Mouse (Mus musculus): ENCODE measurements around the gene Scaper. TPM values are rescaled to one million over a fixed set of nuclear protein-coding genes. Genes with fewer than 3 reads are reported as not detected.

Gene Scaper
- total RNA-seq, 1 experiment = 6.6 TPM

DNA sequence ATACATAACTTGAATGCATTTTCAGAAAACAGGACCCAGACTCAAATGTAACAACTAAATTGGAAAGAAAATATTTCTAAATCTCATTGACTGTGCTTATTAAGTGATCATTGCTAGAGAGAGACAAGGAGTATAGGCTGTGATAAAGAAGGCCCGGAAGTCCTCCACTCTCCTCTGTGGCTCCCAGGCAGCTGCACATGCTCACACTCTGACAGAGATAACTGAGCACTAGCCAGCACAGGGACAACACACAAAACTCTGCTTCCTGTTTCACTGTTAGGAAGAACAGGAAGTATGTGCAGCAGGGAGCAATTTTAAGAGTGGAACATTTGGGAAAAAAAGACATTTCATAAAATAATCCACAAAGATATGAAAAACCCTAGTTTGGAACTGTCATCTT, 382.9 kb downstream of the Scaper start:
- Histone ChIP-seq H3K36me3 (ENCODE audit: control insufficient read depth, insufficient read depth, low read length, poor library complexity, severe bottlenecking) (no peaks in the 10 kb centered on the region), H3K27ac (ENCODE audit: insufficient read depth, low read depth, low read length, poor library complexity, severe bottlenecking) (no peak overlapping the region), H3K9ac (ENCODE audit: insufficient read depth, low read depth, low read length, poor library complexity, severe bottlenecking) (no peak overlapping the region), H3K4me1 (ENCODE audit: control insufficient read depth in 2 of 2, insufficient read depth in 2 of 2, low read length in 2 of 2, poor library complexity in 1 of 2) (peaks cover 2 to 5% of the 10 kb centered on the region in 2 experiments; a peak in 3 of 4 replicates), H3K9me3 (ENCODE audit: control insufficient read depth, insufficient read depth, low read depth, low read length) (no peaks in the 10 kb centered on the region), H3K4me3 (ENCODE audit: insufficient read depth in 1 of 2, low read depth in 1 of 2, low read length in 2 of 2, poor library complexity in 1 of 2, severe bottlenecking in 1 of 2) (no peak overlapping the region)
- in situ Hi-C loops (cut with MboI; ENCODE audit: low sequenced_read_pairs in 2 of 2, unreplicated experiment in 2 of 2) = no loop called here
- TF ChIP-seq CHD2 (IDR thresholded peaks at IDR 0.05; ENCODE audit: low read depth, low read length) (no peak), ZC3H11A (IDR thresholded peaks at IDR 0.05; ENCODE audit: borderline replicate concordance, low read depth, low read length) (no peak), MAFK (IDR thresholded peaks at IDR 0.05; ENCODE audit: insufficient read depth, low read depth, low read length) (no peak), HCFC1 (IDR thresholded peaks at IDR 0.05; ENCODE audit: borderline replicate concordance, insufficient read depth, low read length) (no peak), ZNF384 (IDR thresholded peaks at IDR 0.05; ENCODE audit: low read depth, low read length) (no peak)
- DNase-seq (ENCODE audit: low read depth, low spot score) = no peak

DNA sequence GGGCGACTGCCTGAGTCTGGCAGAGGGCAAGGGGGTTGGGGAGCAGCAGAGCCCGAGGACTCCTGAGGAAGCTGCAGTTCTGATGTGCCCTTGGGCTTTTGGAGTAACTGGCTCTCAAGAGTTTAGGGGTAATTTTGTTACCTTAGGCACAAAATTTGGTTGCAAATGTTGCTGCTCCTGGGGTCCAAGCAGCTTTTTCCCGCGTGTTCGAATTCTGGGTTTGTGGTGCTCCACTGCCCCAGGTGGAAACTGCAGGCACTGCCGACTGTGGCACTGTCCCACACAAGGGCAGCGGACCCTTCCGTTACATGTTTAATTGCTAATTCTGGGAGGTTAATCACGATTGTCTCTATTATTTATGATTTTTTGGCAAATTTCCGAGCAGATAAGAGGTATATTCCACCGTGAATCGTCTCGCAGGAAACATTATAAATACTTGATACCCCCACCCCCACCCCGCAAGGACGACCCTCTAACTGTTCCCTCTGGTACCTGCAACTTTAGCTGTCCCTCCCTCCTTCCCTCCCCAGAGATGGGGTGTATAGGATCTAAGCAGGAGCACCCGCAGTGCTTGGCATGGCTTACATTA, 388.5 kb downstream of the Scaper start:
- H3K4me3 ChIP-seq (ENCODE audit: insufficient read depth in 1 of 2, low read depth in 1 of 2, low read length in 2 of 2, poor library complexity in 1 of 2, severe bottlenecking in 1 of 2) = no peak overlapping the region

DNA sequence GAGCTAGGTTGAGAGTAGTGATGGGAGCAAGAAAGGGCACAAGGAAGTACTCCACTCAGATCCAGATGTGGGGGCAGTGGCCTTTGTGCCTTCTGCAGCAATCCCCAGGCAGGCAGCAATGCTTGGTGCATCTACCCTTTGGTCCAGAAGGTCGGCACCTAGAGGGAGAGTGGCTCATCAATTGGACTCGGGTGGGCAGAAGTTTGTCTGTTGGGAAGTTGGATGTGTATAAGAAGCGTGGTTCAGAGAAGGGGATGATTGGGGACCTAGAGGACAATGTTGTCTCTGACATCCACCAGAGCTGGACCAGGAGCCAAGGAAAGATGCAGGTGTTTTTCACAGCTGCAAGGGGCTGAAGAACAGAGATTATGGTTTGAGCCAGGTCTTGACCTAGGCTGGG, 389.0 kb downstream of the Scaper start:
- Histone ChIP-seq H3K4me1 (ENCODE audit: control insufficient read depth in 2 of 2, insufficient read depth in 2 of 2, low read length in 2 of 2, poor library complexity in 1 of 2) (peaks cover 0 to 7% of the 10 kb centered on the region in 2 experiments; a peak in 1 of 4 replicates), H3K27ac (ENCODE audit: insufficient read depth, low read depth, low read length, poor library complexity, severe bottlenecking) (no peak overlapping the region), H3K9ac (ENCODE audit: insufficient read depth, low read depth, low read length, poor library complexity, severe bottlenecking) (no peak overlapping the region), H3K9me3 (ENCODE audit: control insufficient read depth, insufficient read depth, low read depth, low read length) (no peaks in the 10 kb centered on the region), H3K4me3 (ENCODE audit: insufficient read depth in 1 of 2, low read depth in 1 of 2, low read length in 2 of 2, poor library complexity in 1 of 2, severe bottlenecking in 1 of 2) (no peak overlapping the region), H3K36me3 (ENCODE audit: control insufficient read depth, insufficient read depth, low read length, poor library complexity, severe bottlenecking) (no peaks in the 10 kb centered on the region)
- DNase-seq (ENCODE audit: low read depth, low spot score) = no peak
- TF ChIP-seq HCFC1 (IDR thresholded peaks at IDR 0.05; ENCODE audit: borderline replicate concordance, insufficient read depth, low read length) (no peak), ZC3H11A (IDR thresholded peaks at IDR 0.05; ENCODE audit: borderline replicate concordance, low read depth, low read length) (no peak), MAFK (IDR thresholded peaks at IDR 0.05; ENCODE audit: insufficient read depth, low read depth, low read length) (no peak), ZNF384 (IDR thresholded peaks at IDR 0.05; ENCODE audit: low read depth, low read length) (no peak), CHD2 (IDR thresholded peaks at IDR 0.05; ENCODE audit: low read depth, low read length) (no peak)
- in situ Hi-C loops (cut with MboI; ENCODE audit: low sequenced_read_pairs in 2 of 2, unreplicated experiment in 2 of 2) = no loop called here

More for the DNA sequence above, 388.5 kb downstream of the Scaper start:
- TF ChIP-seq HCFC1 (IDR thresholded peaks at IDR 0.05; ENCODE audit: borderline replicate concordance, insufficient read depth, low read length) (no peak), ZNF384 (IDR thresholded peaks at IDR 0.05; ENCODE audit: low read depth, low read length) (no peak), MAFK (IDR thresholded peaks at IDR 0.05; ENCODE audit: insufficient read depth, low read depth, low read length) (no peak), ZC3H11A (IDR thresholded peaks at IDR 0.05; ENCODE audit: borderline replicate concordance, low read depth, low read length) (no peak), CHD2 (IDR thresholded peaks at IDR 0.05; ENCODE audit: low read depth, low read length) (no peak)
- Histone ChIP-seq H3K4me1 (ENCODE audit: control insufficient read depth in 2 of 2, insufficient read depth in 2 of 2, low read length in 2 of 2, poor library complexity in 1 of 2) (peaks cover 0 to 7% of the 10 kb centered on the region in 2 experiments; a peak in 1 of 4 replicates), H3K9ac (ENCODE audit: insufficient read depth, low read depth, low read length, poor library complexity, severe bottlenecking) (no peak overlapping the region), H3K27ac (ENCODE audit: insufficient read depth, low read depth, low read length, poor library complexity, severe bottlenecking) (no peak overlapping the region), H3K36me3 (ENCODE audit: control insufficient read depth, insufficient read depth, low read length, poor library complexity, severe bottlenecking) (no peaks in the 10 kb centered on the region), H3K9me3 (ENCODE audit: control insufficient read depth, insufficient read depth, low read depth, low read length) (no peaks in the 10 kb centered on the region)
- in situ Hi-C loops (cut with MboI; ENCODE audit: low sequenced_read_pairs in 2 of 2, unreplicated experiment in 2 of 2) = no loop called here
- no peak for DNase-seq (ENCODE audit: low read depth, low spot score)

DNA sequence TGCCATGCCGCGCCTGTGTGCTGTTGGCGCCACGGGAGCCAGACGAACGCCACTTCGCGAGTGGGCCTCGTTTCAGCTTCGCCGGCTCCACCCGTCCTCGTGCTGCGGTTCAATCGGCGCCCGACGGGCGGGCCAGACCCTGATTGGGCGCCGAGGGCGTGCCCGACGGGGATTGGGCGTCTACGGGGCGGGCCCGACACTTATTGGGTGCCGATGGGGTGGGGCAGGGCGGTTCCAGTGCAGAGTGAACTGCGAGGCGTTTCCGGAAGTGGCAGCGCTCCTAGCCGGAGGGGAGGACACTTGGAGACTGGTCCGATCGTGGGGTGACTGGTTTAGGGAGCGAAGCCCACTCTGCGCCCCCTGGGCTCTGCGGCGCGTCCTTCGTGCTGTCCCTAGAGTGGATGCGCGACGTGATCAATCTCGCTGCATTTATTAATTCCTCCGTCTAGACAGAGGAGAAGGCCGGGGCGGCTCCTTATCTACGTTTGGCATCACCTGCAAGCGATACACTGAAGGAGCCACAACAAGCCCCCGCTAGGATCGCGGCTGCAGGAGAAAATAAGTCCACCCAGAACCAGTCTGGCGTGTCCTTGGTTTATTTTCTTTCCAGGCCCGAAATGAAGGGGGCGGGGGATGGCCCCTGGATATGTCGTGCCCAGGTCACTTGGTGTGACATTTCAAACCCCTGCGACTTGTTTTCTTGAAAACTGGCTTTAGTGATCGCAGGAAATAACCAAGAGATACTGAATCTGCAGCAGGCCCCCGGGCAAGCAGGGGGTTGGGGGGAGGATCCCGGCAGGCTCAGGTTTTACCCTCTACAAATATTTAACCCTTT, 391.5 kb downstream of the Scaper start:
- Histone ChIP-seq H3K4me1 (ENCODE audit: control insufficient read depth in 2 of 2, insufficient read depth in 2 of 2, low read length in 2 of 2, poor library complexity in 1 of 2) (peaks cover 0 to 12% of the 10 kb centered on the region in 2 experiments; a peak in 1 of 4 replicates), H3K36me3 (ENCODE audit: control insufficient read depth, insufficient read depth, low read length, poor library complexity, severe bottlenecking) (no peaks in the 10 kb centered on the region), H3K27ac (ENCODE audit: insufficient read depth, low read depth, low read length, poor library complexity, severe bottlenecking) (no peak overlapping the region), H3K9me3 (ENCODE audit: control insufficient read depth, insufficient read depth, low read depth, low read length) (no peaks in the 10 kb centered on the region), H3K9ac (ENCODE audit: insufficient read depth, low read depth, low read length, poor library complexity, severe bottlenecking) (no peak overlapping the region), H3K4me3 (ENCODE audit: insufficient read depth in 1 of 2, low read depth in 1 of 2, low read length in 2 of 2, poor library complexity in 1 of 2, severe bottlenecking in 1 of 2) (peak overlapping the region; percentile 27 to 61)
- TF ChIP-seq ZC3H11A (IDR thresholded peaks at IDR 0.05; ENCODE audit: borderline replicate concordance, low read depth, low read length) (no peak), CHD2 (IDR thresholded peaks at IDR 0.05; ENCODE audit: low read depth, low read length) (no peak), ZNF384 (IDR thresholded peaks at IDR 0.05; ENCODE audit: low read depth, low read length) (no peak)
- no peak for DNase-seq (ENCODE audit: low read depth, low spot score)
- in situ Hi-C loops (cut with MboI; ENCODE audit: low sequenced_read_pairs in 2 of 2, unreplicated experiment in 2 of 2) = no loop called here
